ENCODE assay signal across 9 mouse cellular contexts in genomic region chr7:6810556-6810955, GRCm38 (mm10).
DNase-seq lines count a peak whose midpoint lies in the region; TF ChIP-seq lines count a peak whose summit lies in the region.
"Had no signal": no experiment of that assay in that cellular context is flagged by ENCODE, and none has a peak within 500 bp of the region (broad histone marks: within the 10 kb centered on the region; RNA-seq: fewer than 3 reads in every experiment).

No protein-coding gene starts in this region.

- TF ChIP-seq CTCF in left cerebral cortex, adult 2 months (IDR thresholded peaks at IDR 0.05): no peak

- H3K27ac ChIP-seq in left cerebral cortex, adult 2 months: peak overlapping the region; percentile 21; the same call in 1 of the 2 replicates
- H3K27ac ChIP-seq: embryonic facial prominence, embryonic 12.5 days had no signal

- peak; percentile 77 for DNase-seq in embryo, embryonic 11 days
- DNase-seq in frontal cortex, adult 2 months (ENCODE audit: extremely low spot score in 1 of 2, low spot score in 1 of 2): peak; percentile 38 to 69
- DNase-seq in left cerebral cortex, adult 2 months (ENCODE audit: extremely low spot score in 1 of 2, low spot score in 2 of 2): peak; percentile 33 to 57
- peak; percentile 21 for DNase-seq in retina, embryonic 14.5 days (ENCODE audit: low spot score)
- no peak for DNase-seq in spleen, postnatal 10 days (ENCODE audit: low spot score in 2 of 2)
- no peak for DNase-seq in adrenal gland, postnatal 25 days
- DNase-seq in spleen, adult 12 weeks (ENCODE audit: low spot score): no peak
- DNase-seq: lung, adult 2 months had no signal

- intact Hi-C loops in left cerebral cortex, adult 2 months (cut with DNase I): no loop called here

- H3K4me3 ChIP-seq in left cerebral cortex, adult 2 months: no peak overlapping the region
- H3K4me3 ChIP-seq: embryonic facial prominence, embryonic 12.5 days had no signal

Comparison
In these comparisons a context has a peak if more than half of its experiments do, and no peak if none do; other contexts are left out.
1. DNase-seq: peak in embryo, embryonic 11 days (single experiment), frontal cortex, adult 2 months (2 of 2), left cerebral cortex, adult 2 months (2 of 2) and retina, embryonic 14.5 days (single experiment); none in spleen, postnatal 10 days (0 of 2), adrenal gland, postnatal 25 days (single experiment) and spleen, adult 12 weeks (single experiment).